Mouse (Mus musculus) liver, adult 2 months (tissue): ENCODE data around the gene Pdia6. TPM values are rescaled to one million over a fixed set of nuclear protein-coding genes. Genes with fewer than 3 reads are reported as not detected.
A peak's percentile ranks its signal among the peaks of the same experiment; 100 is the strongest.

ENCODE experiments used
- DNase-seq: peaks from one replicate; pipeline ENCODE4 v3.0.0-alpha.2; 2011; ENCODE audit warnings: low read depth, low spot score; ENCODE audit errors: extremely low read depth
- H3K27ac ChIP-seq: fragments of 200-500 bp; replicated peaks from 2 replicates; pipeline ENCODE4 v1.5.1; 2012; ENCODE audit warnings: low read depth, mild to moderate bottlenecking, control low read depth, inconsistent platforms, low read length; ENCODE audit not compliant: insufficient read depth
- H3K27me3 ChIP-seq: fragments of 200-500 bp; 2 replicates; pipeline ENCODE4 v1.6.1; 2012; ENCODE audit warnings: mild to moderate bottlenecking, moderate library complexity, low read length, inconsistent platforms; ENCODE audit not compliant: control insufficient read depth, insufficient read depth
- H3K36me3 ChIP-seq: fragments of 200-500 bp; 2 replicates; pipeline ENCODE4 v1.6.1; 2012; ENCODE audit warnings: low read length, inconsistent platforms; ENCODE audit not compliant: control insufficient read depth, insufficient read depth
- H3K4me1 ChIP-seq: fragments of 200-500 bp; 2 replicates; pipeline ENCODE4 v1.6.1; 2011; ENCODE audit warnings: low read length; ENCODE audit not compliant: control insufficient read depth, insufficient read depth
- H3K4me3 ChIP-seq: fragments of 200-500 bp; 2 replicates; pipeline ENCODE4 v1.5.1; 2011; ENCODE audit warnings: low read depth, mild to moderate bottlenecking, control low read depth, low read length, moderate library complexity; ENCODE audit not compliant: insufficient read depth
- H3K79me2 ChIP-seq: fragments of 200-500 bp; 2 replicates; pipeline ENCODE4 v1.6.1; 2012; ENCODE audit warnings: inconsistent platforms, mild to moderate bottlenecking, low read length, moderate library complexity; ENCODE audit not compliant: control insufficient read depth, insufficient read depth
- H3K9ac ChIP-seq: fragments of 200-500 bp; 2 replicates; pipeline ENCODE4 v1.6.1; 2012; ENCODE audit warnings: low read depth, mild to moderate bottlenecking, control low read depth, inconsistent platforms, low read length
- CTCF ChIP-seq: fragments of 200-500 bp; IDR thresholded peaks from 2 replicates; pipeline ENCODE4 v1.5.1; 2011; ENCODE audit warnings: low read depth, low read length, control low read depth
- POLR2A ChIP-seq: fragments of 200-500 bp; IDR thresholded peaks from 2 replicates; pipeline ENCODE4 v1.6.1; 2011; ENCODE audit warnings: low read length, control low read depth; ENCODE audit not compliant: insufficient read depth; ENCODE audit errors: extremely low read depth
- WGBS: fragments of 180-500 bp; shearing (Covaris S2); methylation state at CpG from one replicate; pipeline ENCODE4 v1.1.7; 2018; 5-methylcytosine and 5-hydroxymethylcytosine counted together
- polyA plus RNA-seq: library from polyadenylated mRNA; depleted of rRNA; stranded (reverse); fragments of >200 nt; gene quantifications from 2 replicates; pipeline ENCODE4 v1.2.3, GENCODE M21; 2012
- total RNA-seq: library from RNA; depleted of rRNA; stranded (reverse); fragments of >200 nt; gene quantifications from 2 replicates; pipeline ENCODE4 v1.2.3, GENCODE M21; 2014

Gene Pdia6
- total and polyA plus RNA-seq, 2 experiments: 89.1 to 226 TPM

DNA sequence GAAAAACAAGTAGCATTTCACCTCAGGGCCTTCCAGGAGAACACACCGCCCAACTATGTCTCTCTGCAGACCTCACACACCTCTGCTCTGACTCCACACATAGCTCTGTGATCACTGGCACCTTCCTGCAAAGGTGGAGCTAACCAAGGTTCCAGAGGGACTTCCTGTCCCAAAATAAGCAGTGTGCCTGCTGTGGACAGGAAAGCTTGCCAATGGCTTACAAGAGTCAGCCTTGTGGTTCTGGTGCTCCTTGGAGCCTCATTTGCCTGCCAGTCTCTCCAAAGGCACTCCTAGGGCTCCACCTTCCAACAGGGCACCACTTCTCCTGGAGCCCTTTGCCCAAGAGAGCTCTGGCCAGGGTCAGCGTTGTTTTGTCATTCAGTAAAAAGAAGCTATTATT, 1.5 kb upstream of the Pdia6 start:
- no peak overlapping the region for H3K27ac ChIP-seq
- no peaks in the 10 kb centered on the region for H3K27me3 ChIP-seq
- WGBS: 96% methylated on average over 2 of the region's 2 CpGs
- no peak overlapping the region for H3K9ac ChIP-seq
- peaks cover 15% of the 10 kb centered on the region for H3K4me1 ChIP-seq
- no peaks in the 10 kb centered on the region for H3K36me3 ChIP-seq
- peaks cover 10% of the 10 kb centered on the region; the same call in 1 of the 2 replicates for H3K79me2 ChIP-seq
- DNase-seq: peak; percentile 22
- H3K4me3 ChIP-seq: no peak overlapping the region
- no peak for TF ChIP-seq CTCF
- no peak for TF ChIP-seq POLR2A

DNA sequence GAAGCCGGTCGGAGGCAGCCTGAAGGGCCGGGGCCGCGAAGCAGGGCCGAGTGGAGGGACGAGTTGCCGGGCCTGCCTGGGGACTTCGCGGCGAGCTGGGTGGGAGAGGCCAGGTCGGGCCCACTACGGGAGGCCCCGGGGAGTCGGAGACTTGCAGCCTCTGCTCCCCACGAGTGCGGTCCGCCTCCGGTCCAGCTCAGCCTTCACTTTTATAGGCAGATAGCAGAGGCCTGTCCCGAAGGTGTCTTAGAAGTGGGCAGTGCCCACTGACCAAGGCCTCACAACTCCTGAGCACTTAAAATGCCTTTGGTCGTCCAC, 287 bp downstream of the Pdia6 start:
- Histone ChIP-seq H3K36me3 (peaks cover 16% of the 10 kb centered on the region), H3K27me3 (no peaks in the 10 kb centered on the region), H3K27ac (peak overlapping the region; percentile 53; the same call in 1 of the 2 replicates), H3K79me2 (peaks cover 16% of the 10 kb centered on the region; the same call in 1 of the 2 replicates), H3K4me3 (peak overlapping the region; percentile 88), H3K4me1 (peaks cover 23% of the 10 kb centered on the region), H3K9ac (peak overlapping the region; percentile 96)
- TF ChIP-seq POLR2A (no peak), CTCF (no peak)
- DNase-seq: peak; percentile 47
- under 1% methylated on average over 21 of the region's 21 CpGs for WGBS

- peak overlapping the region; percentile 88 for H3K4me3 ChIP-seq
- H3K79me2 ChIP-seq: peaks cover 16% of the 10 kb centered on the region; the same call in 1 of the 2 replicates
- H3K36me3 ChIP-seq: peaks cover 23% of the 10 kb centered on the region
- DNase-seq: peak; percentile 17
- peaks cover 23% of the 10 kb centered on the region for H3K4me1 ChIP-seq
- H3K27ac ChIP-seq: no peak overlapping the region
- TF ChIP-seq POLR2A: no peak
- no peak for TF ChIP-seq CTCF
- no peaks in the 10 kb centered on the region for H3K27me3 ChIP-seq
- H3K9ac ChIP-seq: peak overlapping the region; percentile 42; the same call in 1 of the 2 replicates
- 6% methylated on average over 4 of the region's 4 CpGs for WGBS
Observed at GRCm38 (mm10) chr12:17267316-17267715, 971 bp downstream of the Pdia6 start.

DNA sequence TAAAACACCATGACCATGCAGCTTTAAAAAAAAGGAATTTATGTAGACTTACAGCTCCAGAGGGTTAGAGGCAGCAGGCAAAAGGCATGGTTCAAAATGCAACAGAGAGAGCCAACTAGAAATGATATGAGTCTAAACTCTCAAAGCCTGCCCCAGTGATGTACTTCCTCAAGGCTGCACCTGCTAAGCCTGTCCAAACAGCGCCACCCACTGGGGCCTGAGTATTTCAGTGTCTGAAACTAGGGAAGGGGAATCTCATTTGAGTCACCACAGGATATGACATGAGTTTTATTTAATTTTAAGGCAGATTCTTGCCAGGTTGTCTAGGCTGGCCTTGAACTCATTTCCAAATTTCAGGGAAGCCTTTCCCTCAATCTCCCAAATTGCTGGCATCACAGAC, 4.9 kb downstream of the Pdia6 start:
- no peak overlapping the region for H3K9ac ChIP-seq
- peak; percentile 24 for DNase-seq
- peaks cover 16% of the 10 kb centered on the region; the same call in 1 of the 2 replicates for H3K79me2 ChIP-seq
- no peak overlapping the region for H3K4me3 ChIP-seq
- no peak overlapping the region for H3K27ac ChIP-seq
- H3K27me3 ChIP-seq: no peaks in the 10 kb centered on the region
- peaks cover 23% of the 10 kb centered on the region for H3K4me1 ChIP-seq
- TF ChIP-seq POLR2A: no peak
- peak; percentile 65 for TF ChIP-seq CTCF
- H3K36me3 ChIP-seq: peaks cover 59% of the 10 kb centered on the region
- WGBS: 86% methylated on average over 1 of the region's 1 CpGs

GRCm38 (mm10) chr12:17273841-17274240, 7.5 kb downstream of the Pdia6 start:
- Histone ChIP-seq H3K9ac (no peak overlapping the region), H3K79me2 (peaks cover 6% of the 10 kb centered on the region; the same call in 1 of the 2 replicates), H3K27ac (no peak overlapping the region), H3K4me1 (peaks cover 10% of the 10 kb centered on the region), H3K36me3 (peaks cover 84% of the 10 kb centered on the region), H3K27me3 (no peaks in the 10 kb centered on the region), H3K4me3 (no peak overlapping the region)
- no peak for DNase-seq
- WGBS: 85% methylated on average over 7 of the region's 7 CpGs
- no peak for TF ChIP-seq POLR2A
- TF ChIP-seq CTCF: no peak

DNA sequence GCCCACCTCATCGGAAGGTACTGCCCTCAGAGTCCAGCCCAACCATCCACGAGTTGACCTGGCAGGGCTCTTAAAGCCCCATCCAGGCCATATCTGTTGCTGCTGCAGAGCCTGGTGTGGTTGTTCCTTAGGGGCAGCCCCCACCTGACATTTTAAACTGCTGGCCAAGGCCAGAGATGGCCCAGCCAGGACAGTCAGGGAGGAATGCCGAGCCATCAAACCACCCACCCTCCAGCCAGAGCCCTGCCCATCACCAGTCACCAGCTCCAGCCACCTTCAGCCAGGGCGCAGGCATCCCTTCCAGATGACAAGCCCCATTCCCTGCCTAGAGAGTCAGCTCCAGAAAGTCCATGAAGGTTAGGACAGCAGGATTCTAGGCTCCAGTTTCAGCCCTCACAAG, 22.2 kb downstream of the Pdia6 start:
- no peak overlapping the region for H3K4me3 ChIP-seq
- H3K9ac ChIP-seq: no peak overlapping the region
- no peaks in the 10 kb centered on the region for H3K79me2 ChIP-seq
- H3K4me1 ChIP-seq: no peaks in the 10 kb centered on the region
- TF ChIP-seq POLR2A: no peak
- no peak for TF ChIP-seq CTCF
- H3K36me3 ChIP-seq: peaks cover 11% of the 10 kb centered on the region
- H3K27ac ChIP-seq: no peak overlapping the region
- no peaks in the 10 kb centered on the region for H3K27me3 ChIP-seq
- DNase-seq: no peak
- 82% methylated on average over 4 of the region's 4 CpGs for WGBS
